Mouse (Mus musculus): Measurements from ENCODE around the gene Pcyox1. TPM values are rescaled to one million over a fixed set of nuclear protein-coding genes. Genes with fewer than 3 reads are reported as not detected.

The Pcyox1 gene
- total and polyA plus RNA-seq, 3 experiments = 44.7 to 72.3 (median 44.9) TPM

DNA sequence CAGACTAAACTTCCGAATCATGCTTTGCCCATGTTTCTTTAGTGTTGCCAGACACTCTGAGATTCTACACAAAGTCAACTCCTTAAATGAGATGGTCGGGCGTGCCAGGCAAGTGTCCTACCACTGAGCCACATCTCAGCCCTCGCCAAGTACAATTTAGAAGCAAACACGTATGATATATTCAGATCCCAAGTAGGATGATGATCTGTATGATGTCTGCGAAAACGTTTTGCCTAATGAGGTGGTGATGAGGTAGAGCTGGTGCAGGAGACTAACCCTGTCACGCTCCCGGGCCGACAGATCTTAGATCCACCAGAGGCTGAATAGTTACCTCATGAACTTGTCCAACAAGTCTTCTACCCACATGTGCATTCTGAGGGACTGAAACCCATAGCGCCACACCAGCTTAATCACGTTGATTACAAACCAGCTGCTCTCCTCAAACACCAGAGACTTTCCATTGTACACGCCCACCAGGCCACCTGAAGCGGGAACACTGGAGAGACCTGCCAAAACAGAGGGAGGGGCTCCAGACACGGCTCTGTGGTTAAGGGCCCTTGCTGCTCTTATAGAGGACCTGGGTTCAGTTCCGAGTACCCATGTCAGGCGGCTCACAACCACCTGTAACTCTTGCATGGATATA is 2.8 kb downstream of the Pcyox1 start:
- Histone ChIP-seq H3K36me3 (replicated peaks) (peaks cover 62% of the 10 kb centered on the region), H3K9me3 (replicated peaks) (no peaks in the 10 kb centered on the region), H3K4me3 (ENCODE audit: low read depth, low read length) (no peak overlapping the region), H3K4me1 (ENCODE audit: insufficient read depth, low read depth, low read length) (peaks cover 41% of the 10 kb centered on the region), H3K27me3 (ENCODE audit: insufficient read depth, low read length) (no peaks in the 10 kb centered on the region)
- ATAC-seq (ENCODE audit: extremely low read depth, insufficient number of reproducible peaks, low FRiP score, poor library complexity, severe bottlenecking) (no peak), DNase-seq (ENCODE audit: low spot score) (no peak)
- TF ChIP-seq TAL1 (conservative IDR thresholded peaks at IDR 0.05; ENCODE audit: low read depth, low read length) (no peak), GATA2 (IDR thresholded peaks at IDR 0.05; ENCODE audit: borderline replicate concordance, low read depth, low read length) (no peak), POLR2AphosphoS5 (IDR thresholded peaks at IDR 0.05; ENCODE audit: insufficient replicate concordance, low read depth, low read length) (no peak), CTCF (IDR thresholded peaks at IDR 0.05; ENCODE audit: low read depth, low read length) (no peak), GATA1 (IDR thresholded peaks at IDR 0.05; ENCODE audit: borderline replicate concordance, low read length) (no peak)

DNA sequence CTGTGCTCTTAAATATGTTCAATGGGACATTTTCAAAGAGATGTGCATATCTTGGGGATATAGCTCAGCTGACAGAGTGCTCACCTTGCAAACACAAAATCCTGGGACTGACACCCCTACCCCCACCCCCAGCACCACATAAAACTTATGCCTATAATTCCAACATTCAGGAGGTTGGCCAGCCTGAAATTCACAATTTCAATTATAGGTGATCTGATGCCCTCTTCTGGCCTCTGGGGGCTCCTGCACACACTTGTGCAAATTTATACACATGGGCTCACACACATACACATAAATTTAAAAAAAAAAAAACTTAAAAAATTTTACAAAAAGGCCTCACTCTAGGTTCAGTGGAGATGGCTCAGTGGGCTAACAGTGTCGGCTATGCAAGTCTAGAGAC is 3.8 kb downstream of the Pcyox1 start:
- Histone ChIP-seq H3K4me3 (ENCODE audit: low read depth, low read length) (no peak overlapping the region), H3K27me3 (ENCODE audit: insufficient read depth, low read length) (no peaks in the 10 kb centered on the region), H3K9me3 (replicated peaks) (no peaks in the 10 kb centered on the region), H3K4me1 (ENCODE audit: insufficient read depth, low read depth, low read length) (peaks cover 47% of the 10 kb centered on the region), H3K36me3 (replicated peaks) (peaks cover 72% of the 10 kb centered on the region)
- TF ChIP-seq POLR2AphosphoS5 (IDR thresholded peaks at IDR 0.05; ENCODE audit: insufficient replicate concordance, low read depth, low read length) (no peak), GATA2 (IDR thresholded peaks at IDR 0.05; ENCODE audit: borderline replicate concordance, low read depth, low read length) (no peak), TAL1 (conservative IDR thresholded peaks at IDR 0.05; ENCODE audit: low read depth, low read length) (no peak), CTCF (IDR thresholded peaks at IDR 0.05; ENCODE audit: low read depth, low read length) (no peak), GATA1 (IDR thresholded peaks at IDR 0.05; ENCODE audit: borderline replicate concordance, low read length) (no peak)
- DNase-seq (ENCODE audit: low spot score) (no peak), ATAC-seq (ENCODE audit: extremely low read depth, insufficient number of reproducible peaks, low FRiP score, poor library complexity, severe bottlenecking) (no peak)

DNA sequence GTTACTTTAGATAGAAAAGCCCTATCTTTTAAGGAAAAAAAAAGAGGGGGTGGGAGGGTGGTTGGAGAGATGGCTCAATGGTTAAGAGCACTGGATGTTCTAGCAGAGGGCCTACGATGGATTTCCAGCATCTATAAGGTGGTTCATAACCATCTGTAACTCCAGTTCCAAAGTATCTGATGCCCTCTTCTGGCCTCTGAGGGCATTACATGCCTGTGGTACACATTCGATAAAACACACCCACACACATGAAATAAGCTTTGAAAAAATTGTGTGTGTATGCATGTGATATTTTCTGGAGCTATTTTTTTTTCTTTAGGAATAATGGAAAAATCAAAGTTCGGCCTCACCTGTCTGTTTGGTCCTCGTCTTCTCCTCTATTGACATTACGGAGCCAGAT is 5.6 kb downstream of the Pcyox1 start:
- peaks cover 88% of the 10 kb centered on the region for H3K36me3 ChIP-seq (replicated peaks)
- H3K4me1 ChIP-seq (ENCODE audit: insufficient read depth, low read depth, low read length) = peaks cover 37% of the 10 kb centered on the region
- no peaks in the 10 kb centered on the region for H3K9me3 ChIP-seq (replicated peaks)
- DNase-seq (ENCODE audit: low spot score) (no peak), ATAC-seq (ENCODE audit: extremely low read depth, insufficient number of reproducible peaks, low FRiP score, poor library complexity, severe bottlenecking) (no peak)
- no peak overlapping the region for H3K4me3 ChIP-seq (ENCODE audit: low read depth, low read length)
- no peak for TF ChIP-seq CTCF (IDR thresholded peaks at IDR 0.05; ENCODE audit: low read depth, low read length)
- no peak for TF ChIP-seq POLR2AphosphoS5 (IDR thresholded peaks at IDR 0.05; ENCODE audit: insufficient replicate concordance, low read depth, low read length)
- no peak for TF ChIP-seq TAL1 (conservative IDR thresholded peaks at IDR 0.05; ENCODE audit: low read depth, low read length)
- TF ChIP-seq GATA2 (IDR thresholded peaks at IDR 0.05; ENCODE audit: borderline replicate concordance, low read depth, low read length) = no peak
- TF ChIP-seq GATA1 (IDR thresholded peaks at IDR 0.05; ENCODE audit: borderline replicate concordance, low read length) = no peak
- no peaks in the 10 kb centered on the region for H3K27me3 ChIP-seq (ENCODE audit: insufficient read depth, low read length)

DNA sequence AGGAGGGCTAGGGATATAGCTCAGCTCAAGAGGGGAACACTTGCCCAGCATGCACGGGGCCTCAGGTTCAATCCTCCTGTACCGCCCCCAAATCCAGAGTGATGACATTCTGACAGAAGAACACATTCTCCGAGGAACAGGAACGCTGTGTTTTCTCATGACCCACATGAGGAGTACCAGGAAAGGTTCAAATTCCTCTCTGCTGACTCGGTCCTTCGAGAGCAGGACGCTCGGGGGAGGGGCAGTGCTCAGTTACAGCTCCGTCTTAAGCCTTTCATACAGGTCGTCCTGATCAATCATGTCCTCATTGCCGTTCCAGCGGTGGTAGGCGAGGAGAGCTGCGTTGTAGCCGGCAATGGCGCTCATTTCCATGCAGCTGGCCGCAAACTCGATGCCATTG is 8.5 kb downstream of the Pcyox1 start:
- TF ChIP-seq CTCF (IDR thresholded peaks at IDR 0.05; ENCODE audit: low read depth, low read length) = no peak
- no peak for TF ChIP-seq POLR2AphosphoS5 (IDR thresholded peaks at IDR 0.05; ENCODE audit: insufficient replicate concordance, low read depth, low read length)
- no peak for TF ChIP-seq GATA2 (IDR thresholded peaks at IDR 0.05; ENCODE audit: borderline replicate concordance, low read depth, low read length)
- no peak for TF ChIP-seq GATA1 (IDR thresholded peaks at IDR 0.05; ENCODE audit: borderline replicate concordance, low read length)
- no peak for TF ChIP-seq TAL1 (conservative IDR thresholded peaks at IDR 0.05; ENCODE audit: low read depth, low read length)
- DNase-seq (ENCODE audit: low spot score) = no peak
- Histone ChIP-seq H3K36me3 (replicated peaks) (peaks cover 80% of the 10 kb centered on the region), H3K4me1 (ENCODE audit: insufficient read depth, low read depth, low read length) (peaks cover 33% of the 10 kb centered on the region), H3K4me3 (ENCODE audit: low read depth, low read length) (no peak overlapping the region), H3K9me3 (replicated peaks) (no peaks in the 10 kb centered on the region), H3K27me3 (ENCODE audit: insufficient read depth, low read length) (no peaks in the 10 kb centered on the region)
- ATAC-seq (ENCODE audit: extremely low read depth, insufficient number of reproducible peaks, low FRiP score, poor library complexity, severe bottlenecking) = no peak

DNA sequence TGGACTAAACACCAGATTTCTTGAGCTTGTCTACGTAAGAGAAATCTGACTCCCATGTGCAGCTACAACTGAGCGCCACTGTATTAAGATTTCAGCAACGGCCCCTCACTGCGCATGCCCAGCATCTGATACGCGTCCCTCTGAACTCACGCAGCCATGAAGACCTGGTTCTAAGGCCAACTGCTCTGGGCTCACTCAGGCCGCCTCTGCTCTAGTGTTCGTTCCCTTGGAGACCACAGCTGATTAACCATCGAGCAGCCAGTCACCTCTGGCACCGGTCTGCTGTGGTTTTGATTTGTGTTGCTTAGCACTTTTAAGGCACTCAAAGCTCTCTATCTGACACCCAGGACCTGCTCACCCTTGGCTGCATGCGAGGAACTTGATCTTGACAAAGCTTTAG is 9.6 kb downstream of the Pcyox1 start:
- H3K4me3 ChIP-seq (ENCODE audit: low read depth, low read length) = no peak overlapping the region
- H3K27me3 ChIP-seq (ENCODE audit: insufficient read depth, low read length) = no peaks in the 10 kb centered on the region
- peaks cover 76% of the 10 kb centered on the region for H3K36me3 ChIP-seq (replicated peaks)
- DNase-seq (ENCODE audit: low spot score) (no peak), ATAC-seq (ENCODE audit: extremely low read depth, insufficient number of reproducible peaks, low FRiP score, poor library complexity, severe bottlenecking) (no peak)
- peaks cover 36% of the 10 kb centered on the region for H3K4me1 ChIP-seq (ENCODE audit: insufficient read depth, low read depth, low read length)
- no peaks in the 10 kb centered on the region for H3K9me3 ChIP-seq (replicated peaks)
- TF ChIP-seq TAL1 (conservative IDR thresholded peaks at IDR 0.05; ENCODE audit: low read depth, low read length) (no peak), CTCF (IDR thresholded peaks at IDR 0.05; ENCODE audit: low read depth, low read length) (no peak), GATA1 (IDR thresholded peaks at IDR 0.05; ENCODE audit: borderline replicate concordance, low read length) (no peak), GATA2 (IDR thresholded peaks at IDR 0.05; ENCODE audit: borderline replicate concordance, low read depth, low read length) (no peak), POLR2AphosphoS5 (IDR thresholded peaks at IDR 0.05; ENCODE audit: insufficient replicate concordance, low read depth, low read length) (no peak)

DNA sequence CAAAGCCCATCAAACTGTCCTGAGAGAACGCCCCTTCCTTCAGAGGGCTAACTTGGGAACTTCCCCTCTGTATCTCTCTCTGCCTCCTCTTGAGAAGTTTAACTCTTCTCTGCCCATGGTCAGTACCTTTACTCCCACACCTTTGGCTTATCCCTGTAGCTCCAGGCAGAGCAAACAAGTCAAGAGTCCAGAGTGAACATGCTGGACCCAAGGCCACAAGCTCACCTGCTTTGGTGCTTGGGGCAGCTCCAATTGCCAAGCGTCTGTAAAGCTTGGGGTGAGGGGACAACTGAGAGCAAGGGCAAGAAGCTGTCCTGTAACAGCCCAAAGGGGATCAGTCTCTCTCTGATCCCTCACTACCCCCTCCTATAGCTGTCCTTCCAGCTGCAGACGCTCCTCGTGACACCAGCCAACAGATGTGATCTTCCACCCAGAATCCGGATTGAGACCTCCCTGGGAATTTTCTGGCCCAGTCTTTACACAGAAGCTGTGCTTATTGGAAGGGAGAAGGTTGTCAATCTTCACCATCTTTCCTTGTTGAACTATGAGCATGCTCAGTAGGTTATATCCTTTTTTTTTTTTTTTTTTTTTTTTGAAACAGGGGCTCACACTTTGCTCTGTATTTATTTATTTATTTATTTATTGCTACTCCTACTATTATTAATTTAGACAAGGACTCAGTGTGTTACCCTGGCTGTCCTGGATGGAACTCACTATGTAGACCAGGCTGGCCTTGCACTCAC is 11.4 kb downstream of the Pcyox1 start:
- no peak overlapping the region; the same call in 1 of the 2 replicates for H3K4me3 ChIP-seq (ENCODE audit: low read depth, low read length)
- no peak for DNase-seq (ENCODE audit: low spot score)
- H3K27me3 ChIP-seq (ENCODE audit: insufficient read depth, low read length) = no peaks in the 10 kb centered on the region
- no peaks in the 10 kb centered on the region for H3K9me3 ChIP-seq (replicated peaks)
- TF ChIP-seq CTCF (IDR thresholded peaks at IDR 0.05; ENCODE audit: low read depth, low read length) (no peak), TAL1 (conservative IDR thresholded peaks at IDR 0.05; ENCODE audit: low read depth, low read length) (no peak)
- peaks cover 61% of the 10 kb centered on the region for H3K36me3 ChIP-seq (replicated peaks)
- H3K4me1 ChIP-seq (ENCODE audit: insufficient read depth, low read depth, low read length) = peaks cover 36% of the 10 kb centered on the region
- ATAC-seq (ENCODE audit: extremely low read depth, insufficient number of reproducible peaks, low FRiP score, poor library complexity, severe bottlenecking) = no peak
